Mouse (Mus musculus): Measurements from ENCODE around the gene Susd3.

The Susd3 gene

DNA sequence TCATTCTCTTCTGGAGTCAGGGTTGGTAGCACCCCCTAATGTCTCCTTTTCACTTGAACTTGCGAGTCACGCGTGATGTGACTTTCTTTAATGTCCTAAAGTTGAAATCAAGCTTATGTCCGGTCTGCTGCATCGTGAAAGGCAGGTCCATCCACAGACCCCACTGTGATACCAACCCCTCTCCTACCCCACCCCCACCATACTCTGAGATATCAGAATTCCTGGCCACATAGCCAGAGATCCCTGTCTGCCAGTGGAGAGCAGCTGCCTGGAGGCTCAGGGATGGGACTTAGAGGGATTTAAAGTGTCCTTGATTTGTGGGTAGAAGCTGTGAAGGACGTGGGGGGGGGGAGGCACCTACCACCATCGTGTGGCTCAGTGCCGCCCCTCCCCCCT, at the start of gene Susd3:
Gene Susd3 (minus strand): TSS at position 240 of the 396 bp plus-strand sequence.
- DNase-seq (ENCODE audit: low spot score), result no peak

DNA sequence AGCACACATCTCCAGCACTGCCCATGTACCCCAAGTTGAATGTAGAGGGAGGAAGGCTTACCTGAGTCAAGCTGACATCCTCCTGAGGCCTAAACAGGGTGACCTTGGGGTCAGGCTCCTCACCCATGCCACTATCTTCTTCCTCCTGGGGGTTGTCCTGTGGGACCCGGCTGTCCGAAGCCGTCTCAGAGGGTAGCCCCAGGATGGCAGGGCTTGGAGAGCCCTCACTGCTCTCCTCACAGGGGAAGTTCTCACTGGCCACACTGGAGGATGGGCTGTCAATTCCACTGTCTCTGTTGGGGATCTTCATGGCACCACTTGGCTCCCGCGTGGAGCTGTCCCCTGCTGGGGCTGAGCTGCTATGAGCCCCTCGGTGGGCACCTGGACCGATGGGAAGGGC, 47.8 kb upstream of the Susd3 start:
- DNase-seq (ENCODE audit: low spot score), result no peak

DNA sequence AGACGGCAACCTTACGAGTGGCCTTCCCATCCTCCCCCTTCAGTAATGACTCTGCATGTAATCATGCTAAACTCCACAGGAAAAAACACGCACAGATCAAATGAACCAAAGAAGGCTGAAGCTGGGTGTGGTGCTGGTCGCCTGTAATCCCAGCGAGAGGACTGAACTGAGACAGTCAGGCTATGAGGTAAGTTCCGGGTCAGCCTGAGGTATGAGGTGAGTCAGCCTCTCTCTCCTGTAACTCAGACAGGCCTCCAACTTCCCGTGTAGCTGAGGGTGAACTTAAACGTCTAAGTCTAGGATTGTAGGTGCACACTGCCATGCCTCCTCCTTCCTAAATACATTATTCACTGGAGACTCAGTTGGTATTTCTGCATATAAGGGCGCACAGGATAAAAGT, 45.6 kb upstream of the Susd3 start:
- no peak for DNase-seq (ENCODE audit: low spot score)

DNA sequence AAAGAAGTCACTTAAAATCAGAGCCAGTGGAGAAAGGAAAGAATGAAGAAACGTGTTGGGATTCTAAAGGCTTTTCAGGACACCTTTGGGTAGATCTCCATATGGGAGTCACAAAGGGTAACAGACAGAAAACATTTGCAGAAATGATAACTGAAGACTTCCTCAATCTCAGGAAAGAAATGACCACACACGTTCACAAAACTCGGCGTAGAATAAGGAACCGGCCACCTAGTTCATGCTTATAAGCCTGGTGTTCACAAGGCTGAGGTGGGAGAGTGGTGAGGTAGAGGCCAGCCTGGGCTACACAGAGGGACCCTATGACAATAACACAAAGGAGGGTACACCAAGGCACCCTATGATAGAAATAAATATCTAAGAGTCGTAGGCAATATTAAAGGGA, 43.4 kb upstream of the Susd3 start:
- DNase-seq (ENCODE audit: low spot score), result no peak

DNA sequence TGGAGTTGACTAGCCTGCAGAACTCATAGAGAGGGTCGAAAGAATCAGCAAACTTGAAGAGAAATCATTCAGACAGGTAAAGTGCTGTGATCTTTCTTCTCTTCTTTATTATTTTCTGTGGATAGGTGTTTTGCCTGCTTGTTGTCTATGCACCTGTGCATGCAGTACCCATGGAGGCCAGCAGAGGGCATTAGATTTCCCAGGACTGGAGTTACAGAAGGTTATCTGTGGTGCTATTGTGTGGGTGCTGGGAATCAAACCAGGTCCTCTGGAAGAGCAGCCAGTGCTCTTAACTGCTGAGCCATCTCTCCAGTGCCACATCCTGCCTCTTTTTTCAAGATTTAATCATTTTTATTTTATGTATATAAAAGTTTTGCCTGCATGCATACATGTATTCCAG, 42.9 kb upstream of the Susd3 start:
- no peak for DNase-seq (ENCODE audit: low spot score)

DNA sequence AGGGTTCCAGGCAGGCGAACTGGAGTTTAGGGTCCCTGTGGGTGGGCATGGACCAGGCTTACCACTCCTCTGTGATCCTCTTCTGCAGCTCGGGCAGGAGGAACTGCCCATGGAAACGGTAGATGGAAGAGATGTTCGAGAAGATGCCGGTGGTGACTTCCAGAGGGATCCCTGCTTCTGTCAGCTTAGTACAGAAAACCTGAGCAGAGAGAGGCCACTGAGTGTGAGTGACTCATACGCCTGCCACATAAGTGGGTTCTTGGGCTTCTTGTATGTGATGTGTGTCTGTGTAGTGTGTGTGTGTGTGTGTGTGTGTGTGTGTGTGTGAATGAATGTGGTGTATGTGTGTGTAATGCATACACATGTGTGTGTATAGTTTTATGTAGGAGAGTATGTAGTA, 38.7 kb upstream of the Susd3 start:
- DNase-seq (ENCODE audit: low spot score), result no peak

DNA sequence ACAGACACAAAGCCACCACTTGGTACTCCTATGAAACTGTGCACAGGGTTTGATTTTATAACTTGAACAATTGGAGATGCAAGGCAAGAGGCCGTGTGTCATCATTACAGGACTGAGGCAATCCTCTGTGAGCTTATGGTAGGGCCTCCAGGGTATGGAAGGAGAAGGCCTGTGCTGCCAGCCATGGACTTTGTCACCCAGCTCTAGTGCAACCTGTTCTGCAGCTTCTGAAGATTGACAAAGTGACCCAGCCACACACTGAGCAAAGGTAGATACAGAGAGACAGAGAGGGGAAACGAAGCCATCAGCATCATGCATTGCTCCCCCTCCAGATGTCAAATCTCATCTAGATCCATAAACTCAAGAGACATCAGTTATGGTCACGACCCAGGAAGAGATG, 38.2 kb upstream of the Susd3 start:
- DNase-seq (ENCODE audit: low spot score), result no peak

DNA sequence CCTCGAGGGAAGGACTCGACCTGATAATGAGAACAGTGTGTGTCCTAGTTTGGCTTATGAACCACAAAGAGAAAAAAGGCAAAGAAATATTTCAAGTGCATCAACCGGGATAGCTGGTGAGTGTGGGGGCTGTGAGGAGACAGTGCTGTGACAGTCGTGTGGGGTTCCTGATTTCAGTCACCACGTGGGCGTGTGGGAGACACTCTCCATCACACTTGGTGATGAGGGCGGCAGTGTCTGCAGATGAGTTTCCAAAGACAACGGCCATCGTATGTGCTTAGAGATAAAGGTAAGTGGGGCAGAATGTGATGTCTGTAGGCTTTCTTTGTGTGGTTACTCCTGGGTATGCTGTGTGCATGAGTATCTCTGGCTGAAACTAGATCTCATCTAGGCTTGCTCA, 35.2 kb upstream of the Susd3 start:
- DNase-seq (ENCODE audit: low spot score), result no peak

DNA sequence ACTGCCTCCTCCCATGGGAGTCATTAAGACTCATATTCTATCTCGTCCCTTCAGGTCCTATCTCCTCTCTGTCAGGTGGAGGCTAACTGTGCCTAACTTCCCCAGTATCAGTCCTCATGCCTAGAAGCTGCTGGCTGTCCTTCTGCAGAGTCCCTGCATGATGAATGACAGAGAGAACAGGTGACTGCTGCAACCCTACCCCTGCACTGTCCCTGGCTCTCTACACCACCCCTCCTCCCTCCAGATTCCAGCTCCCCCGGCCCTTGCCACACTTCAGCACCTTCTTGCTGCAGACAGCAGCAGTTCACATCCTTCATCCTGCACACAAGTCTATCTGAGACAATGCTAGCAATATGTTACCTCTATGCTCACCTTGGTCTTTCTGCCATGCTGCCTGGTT, 33.7 kb upstream of the Susd3 start:
- DNase-seq (ENCODE audit: low spot score), result no peak

DNA sequence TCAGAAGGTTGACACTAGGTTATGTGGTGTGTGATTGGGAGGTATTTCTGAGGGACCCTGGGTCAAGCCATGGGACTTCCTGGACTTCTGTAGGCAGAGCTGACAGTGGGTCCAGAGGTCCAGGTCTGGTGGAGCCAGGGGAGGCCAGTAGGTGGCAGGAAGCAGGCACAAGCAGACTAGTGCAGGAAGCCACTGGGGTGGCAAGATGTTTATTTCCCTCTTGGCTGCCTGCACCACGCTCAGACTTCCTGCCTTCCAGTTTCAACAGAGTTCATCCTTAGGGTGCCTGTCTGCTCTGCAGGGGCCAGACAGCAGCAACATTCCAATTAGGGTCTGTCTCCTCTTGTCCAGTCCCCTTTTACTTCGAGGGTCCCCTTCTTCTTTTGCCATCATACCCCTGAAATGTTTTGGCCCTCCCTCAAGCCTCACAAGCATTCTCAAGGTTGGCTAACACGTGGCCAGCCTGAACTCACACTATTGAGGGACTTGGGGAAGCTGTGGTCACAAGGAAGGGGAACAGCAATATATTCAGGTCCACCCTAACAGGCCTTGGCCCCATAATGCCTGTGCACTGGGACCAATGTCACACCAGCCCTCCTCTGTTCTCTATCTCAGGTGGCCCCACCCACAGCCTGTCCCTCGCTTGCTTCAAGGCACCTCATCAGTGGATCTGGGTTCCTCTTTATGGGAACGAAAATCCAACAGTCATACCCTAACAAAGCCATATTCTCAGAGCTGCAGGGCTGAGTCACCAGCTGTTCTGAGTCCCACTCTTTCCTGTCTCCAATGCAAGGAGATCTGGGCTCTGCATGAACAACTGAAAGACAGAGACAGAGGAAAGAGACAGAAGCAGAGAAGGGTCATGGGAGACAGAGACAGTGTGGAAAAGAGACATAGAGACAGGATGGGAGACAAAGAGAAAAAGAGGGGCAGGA, 23.6 kb upstream of the Susd3 start:
- DNase-seq (ENCODE audit: low spot score), result no peak

DNA sequence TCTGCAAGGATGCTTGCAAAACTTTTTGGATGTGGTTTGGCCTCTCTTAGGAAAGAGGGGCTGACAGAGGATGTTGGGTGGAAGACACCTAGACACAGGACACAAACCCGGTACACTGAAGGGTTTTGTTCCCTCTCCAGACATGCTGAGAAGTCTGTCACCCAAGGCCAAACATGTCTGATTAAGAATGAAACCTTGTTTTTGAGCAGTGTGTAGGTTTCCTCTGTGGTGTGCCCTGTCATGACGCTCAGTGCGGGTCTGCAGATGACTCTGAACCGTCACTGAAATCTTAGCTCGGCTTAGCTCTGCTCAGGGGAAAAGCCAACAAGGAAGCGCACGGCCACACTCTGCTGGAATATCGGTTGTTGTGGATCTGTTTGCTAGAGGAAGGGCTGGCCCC, 22.0 kb upstream of the Susd3 start:
- DNase-seq (ENCODE audit: low spot score), result no peak

DNA sequence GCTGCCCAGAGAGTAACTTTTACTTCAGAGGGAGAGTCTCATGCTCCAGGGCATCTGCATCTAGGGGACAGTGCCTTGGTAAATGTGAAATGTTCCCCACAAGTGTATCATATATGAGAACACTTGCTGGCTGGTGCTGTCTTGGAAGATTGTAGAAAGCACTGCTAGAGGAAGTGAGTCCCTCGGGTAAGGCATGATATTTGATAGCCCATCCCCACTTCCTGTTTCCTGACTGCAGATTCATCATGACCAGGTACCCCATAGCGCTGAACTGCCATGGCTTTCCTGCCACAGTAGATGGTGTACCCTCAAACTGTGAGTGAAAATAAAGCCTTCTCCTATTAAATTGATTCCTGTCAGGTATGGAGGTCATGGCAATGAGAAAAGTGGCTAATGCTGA, 19.1 kb upstream of the Susd3 start:
- DNase-seq (ENCODE audit: low spot score), result no peak

DNA sequence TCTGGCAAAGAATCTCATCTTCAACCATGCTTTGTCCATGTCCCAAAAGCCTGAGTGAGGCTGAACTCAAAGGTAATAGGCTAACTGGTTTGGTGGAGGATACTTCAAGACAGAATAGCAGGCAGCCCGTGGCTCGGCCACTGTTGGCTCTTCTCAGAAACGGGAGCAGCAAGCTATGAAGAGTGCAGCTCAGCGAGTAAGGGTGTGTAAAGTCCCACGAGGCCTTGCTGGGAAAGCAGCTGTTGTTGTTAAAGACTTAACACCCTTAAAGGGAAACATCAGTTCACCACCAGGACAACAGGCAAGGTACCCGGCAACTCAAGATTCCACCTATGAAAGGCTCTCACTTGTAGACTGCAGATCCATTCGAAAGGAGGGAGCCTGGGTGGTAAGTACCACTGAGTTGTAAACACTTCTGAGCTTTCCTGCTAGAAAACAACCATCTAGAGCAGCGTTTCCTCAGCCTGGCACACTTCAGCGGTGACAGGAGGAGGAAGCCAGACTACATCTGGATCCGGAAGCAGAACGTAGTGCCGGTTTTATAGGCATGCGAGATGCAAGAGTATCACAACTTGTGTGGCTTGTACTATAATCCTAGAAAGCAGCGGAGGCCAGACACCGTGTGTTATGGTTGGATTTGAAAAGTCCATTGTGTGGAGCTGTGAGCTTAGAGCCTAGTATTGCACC, 11.7 kb upstream of the Susd3 start:
- DNase-seq (ENCODE audit: low spot score), result no peak

DNA sequence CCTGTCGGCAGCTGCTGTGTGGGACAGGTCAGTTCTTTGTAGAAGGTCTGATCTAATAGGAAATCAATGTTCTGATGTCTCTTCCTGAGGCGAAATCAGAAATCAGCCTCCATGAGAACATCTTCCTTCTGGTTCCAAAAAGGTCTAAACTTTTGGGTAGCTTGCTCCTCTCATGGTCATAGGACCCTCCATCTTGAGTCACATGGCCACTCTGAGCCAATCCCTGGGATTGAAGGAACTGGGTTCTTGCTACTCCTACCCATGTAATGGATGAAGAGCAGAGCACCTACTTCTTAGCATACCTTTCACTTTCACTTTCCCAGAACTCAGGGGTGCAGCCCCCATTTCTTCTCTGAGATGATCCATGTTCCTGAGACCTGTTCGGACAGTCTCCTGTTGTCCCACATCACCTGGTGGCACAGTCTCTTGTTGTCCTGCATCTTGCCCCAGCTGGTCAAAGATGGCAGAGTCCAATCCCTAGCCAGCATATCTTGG, 9.4 kb upstream of the Susd3 start:
- no peak for DNase-seq (ENCODE audit: low spot score)

DNA sequence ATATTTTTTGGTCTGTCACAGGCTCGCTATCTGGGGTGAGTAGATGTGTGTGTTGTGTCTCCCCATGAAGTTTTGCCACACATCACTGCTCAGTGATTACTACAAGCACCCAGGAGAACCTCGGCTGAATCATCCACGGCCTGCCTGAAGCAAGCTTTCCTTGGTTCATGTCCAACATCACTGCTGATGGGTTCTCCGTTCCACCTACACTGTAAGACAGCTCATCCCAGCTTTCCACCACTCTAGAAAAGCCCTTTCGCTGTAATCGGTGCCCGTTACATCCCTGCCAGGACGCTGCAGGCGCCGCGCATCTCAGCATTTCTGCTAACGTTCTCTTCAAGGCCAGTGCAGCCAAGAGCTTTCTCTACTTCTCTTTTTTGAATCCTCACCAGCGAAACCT, 4.2 kb upstream of the Susd3 start:
- no peak for DNase-seq (ENCODE audit: low spot score)

DNA sequence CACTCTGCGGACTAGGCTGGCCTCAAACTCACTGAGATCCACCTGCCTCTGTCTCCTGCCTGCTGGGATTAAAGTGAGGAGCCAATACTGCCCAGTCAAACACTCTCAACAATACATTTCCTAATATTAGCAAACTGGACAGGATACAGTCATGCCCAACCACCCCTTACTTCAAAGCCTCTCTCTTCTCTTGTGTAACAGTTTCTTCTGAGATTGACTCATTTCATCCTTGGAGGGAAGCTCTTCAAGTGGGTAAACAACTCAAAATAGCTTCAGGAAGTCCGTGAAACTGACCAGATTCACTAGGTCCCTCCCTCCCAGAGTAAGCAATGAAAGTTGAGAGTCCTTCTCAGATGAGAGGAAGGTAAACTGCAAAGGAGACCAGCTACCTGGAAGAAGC, 3.6 kb upstream of the Susd3 start:
- DNase-seq (ENCODE audit: low spot score), result no peak

DNA sequence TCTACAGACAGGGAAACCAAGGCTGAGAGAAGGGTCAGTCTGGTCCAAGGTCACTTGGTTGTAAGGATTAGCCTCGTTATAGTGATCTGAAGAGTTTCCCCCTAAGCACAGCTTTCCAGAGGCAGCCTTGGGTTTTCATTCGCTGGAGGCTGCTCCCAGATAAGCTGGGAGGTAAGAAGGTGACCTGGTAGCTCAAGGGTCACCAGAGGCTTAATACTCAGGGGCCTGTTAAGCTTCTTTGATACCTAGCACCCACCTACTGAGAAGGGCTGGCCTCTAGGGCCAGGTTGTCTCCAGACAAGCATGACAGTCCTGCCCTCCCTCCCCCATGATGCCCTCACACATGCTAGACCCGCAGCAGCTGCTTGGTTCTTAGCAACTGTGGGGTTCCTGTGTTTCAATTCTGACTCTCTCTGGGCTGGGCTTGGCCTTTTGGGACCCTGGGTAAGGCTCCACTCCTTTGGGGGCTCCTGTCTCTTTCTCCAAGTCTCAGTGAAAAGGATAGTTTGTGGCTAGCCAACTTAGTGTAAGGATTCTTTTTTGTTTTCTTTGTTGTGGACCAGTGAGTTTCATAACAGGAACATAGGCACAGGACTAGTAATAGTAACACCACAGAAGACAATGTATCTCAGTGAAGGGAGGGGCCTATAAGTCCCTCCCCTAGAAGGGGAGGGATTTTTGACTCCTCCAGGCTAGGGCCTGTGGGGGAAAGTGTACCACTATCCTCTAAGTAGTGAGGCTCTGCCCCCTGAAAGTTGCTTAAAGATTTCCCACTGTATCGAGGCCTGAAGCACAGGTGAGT, 2.4 kb upstream of the Susd3 start:
- no peak for DNase-seq (ENCODE audit: low spot score)

DNA sequence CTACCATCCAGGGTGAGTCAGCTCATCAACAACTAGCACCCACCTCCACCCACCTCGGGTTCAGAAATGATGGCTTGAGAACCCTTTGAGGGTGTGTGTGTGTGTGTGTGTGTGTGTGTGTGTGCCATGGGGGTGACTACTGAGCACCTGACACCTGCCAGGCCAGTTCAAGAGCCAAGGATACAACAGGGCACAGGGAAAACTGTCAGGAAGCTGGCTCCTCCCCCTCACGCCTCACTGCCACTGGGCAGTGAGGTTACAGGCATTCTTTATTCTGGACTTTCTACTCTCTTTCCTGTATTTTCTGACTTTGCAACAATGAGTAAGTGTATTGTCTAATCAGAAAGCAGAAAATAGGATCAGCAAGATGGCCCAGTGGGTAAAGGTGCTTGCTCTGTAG, 1.1 kb upstream of the Susd3 start:
- DNase-seq (ENCODE audit: low spot score), result no peak

DNA sequence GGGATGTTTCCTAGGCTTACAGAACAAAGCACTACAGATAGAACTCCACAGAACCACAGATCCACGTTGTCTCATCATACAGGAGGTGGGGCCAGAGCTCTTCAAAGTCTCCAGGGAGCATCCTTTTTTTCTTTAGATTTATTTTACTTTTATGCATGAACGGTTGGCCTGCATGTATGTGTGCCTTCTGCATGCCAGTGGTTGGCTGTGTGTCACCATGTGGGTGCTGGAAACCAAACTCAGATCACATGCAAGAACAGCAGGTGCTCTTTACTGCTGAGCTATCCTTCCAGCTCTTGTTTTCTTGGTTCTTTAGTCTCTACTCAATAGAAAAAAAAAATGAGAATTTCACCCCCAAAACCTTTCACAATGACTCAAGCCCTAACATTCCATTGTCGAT, 417 bp upstream of the Susd3 start:
- no peak for DNase-seq (ENCODE audit: low spot score)

DNA sequence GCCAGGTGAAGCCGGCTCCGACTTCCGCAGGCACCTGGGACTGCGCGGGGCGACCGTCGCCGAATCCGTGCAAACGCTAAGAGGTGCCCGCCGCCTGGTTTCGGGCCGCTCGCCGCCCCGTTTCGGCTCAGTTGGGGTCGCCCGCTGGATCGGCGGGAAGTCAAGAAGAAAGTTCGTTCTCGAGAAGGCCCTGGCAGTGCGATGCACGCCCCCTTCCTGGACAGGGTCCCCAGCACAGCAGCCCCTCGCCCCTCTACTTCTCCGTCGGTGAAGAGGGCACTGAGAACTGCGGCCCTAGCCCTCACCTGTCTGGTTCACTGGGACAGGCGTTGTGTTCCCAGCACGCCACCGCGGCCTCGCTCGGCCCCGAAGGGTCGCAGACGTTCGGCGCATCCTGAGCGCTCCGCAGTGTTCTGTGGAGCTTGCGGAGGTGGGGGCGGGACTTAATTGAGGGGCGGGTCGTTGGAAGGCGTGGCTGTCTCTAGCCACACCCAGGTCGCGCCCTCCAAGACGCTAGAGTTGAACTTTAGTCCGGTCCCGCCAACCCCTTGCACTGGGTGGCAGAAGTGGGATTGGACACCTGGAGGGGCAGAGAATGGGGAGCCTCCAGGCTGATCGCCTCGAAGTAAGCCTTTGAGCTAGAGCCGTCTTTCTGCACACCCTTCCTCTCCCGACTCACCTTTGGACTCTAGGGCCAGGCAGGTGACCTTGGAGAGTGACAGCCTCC, 603 bp downstream of the Susd3 start:
- DNase-seq (ENCODE audit: low spot score), result peak; percentile 16

DNA sequence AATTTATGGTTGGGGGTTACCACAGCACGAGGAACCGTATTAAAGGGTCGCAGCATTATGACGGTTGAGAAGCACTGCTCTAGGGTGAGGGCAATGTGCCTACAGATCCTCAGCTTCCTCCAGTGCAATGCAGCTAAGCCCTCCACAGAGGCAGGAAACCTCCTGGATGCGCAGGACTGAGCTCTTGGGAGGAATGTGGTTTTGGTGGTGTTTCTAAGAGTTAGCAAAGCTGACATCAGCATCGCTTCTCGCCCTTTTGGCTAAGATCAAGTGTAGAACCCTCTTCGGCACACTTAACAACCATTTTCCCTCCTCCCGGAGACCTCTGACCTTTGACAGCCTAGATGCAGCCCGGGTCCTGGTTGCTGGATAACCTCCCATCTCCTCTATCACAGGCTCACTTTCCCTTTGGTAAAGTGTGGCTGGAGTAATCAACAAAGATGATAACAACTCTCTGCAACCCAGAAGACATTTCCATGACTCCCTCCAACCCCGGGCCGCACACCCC, 1.2 kb downstream of the Susd3 start:
- DNase-seq (ENCODE audit: low spot score), result no peak

DNA sequence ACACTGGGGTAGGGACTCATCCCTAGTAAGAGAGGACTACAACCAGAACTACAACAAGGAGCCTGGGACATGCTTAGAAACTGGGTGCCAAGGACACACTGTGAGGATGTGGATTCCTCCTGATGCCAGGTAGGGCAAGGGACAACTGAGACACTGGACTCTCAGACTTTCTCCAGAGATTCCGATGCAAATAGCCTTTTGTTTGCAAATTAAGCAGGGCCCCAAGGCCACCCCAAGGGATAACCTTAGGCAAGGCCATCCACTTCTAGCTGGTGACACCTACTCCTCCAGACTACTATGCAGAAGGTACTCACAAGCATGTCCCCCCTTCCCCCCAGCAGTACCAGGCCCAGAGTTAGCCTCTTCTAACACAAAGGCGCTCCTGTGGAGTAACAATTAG, 1.9 kb downstream of the Susd3 start:
- peak; percentile 28 for DNase-seq (ENCODE audit: low spot score)
